Mouse (Mus musculus): Measurements from ENCODE around the gene Ankrd45. TPM values are rescaled to one million over a fixed set of nuclear protein-coding genes. Genes with fewer than 3 reads are reported as not detected.
A peak's percentile ranks its signal among the peaks of the same experiment; 100 is the strongest.
"Not testable (repeated sequence)": the region's sequence is repeated elsewhere in the genome, so short reads cannot be mapped to it uniquely, and the experiment has no call there.

Ankrd45 gene
- total RNA-seq, 2 experiments from 2014 or later, result 1.4 to 1.8 TPM

DNA sequence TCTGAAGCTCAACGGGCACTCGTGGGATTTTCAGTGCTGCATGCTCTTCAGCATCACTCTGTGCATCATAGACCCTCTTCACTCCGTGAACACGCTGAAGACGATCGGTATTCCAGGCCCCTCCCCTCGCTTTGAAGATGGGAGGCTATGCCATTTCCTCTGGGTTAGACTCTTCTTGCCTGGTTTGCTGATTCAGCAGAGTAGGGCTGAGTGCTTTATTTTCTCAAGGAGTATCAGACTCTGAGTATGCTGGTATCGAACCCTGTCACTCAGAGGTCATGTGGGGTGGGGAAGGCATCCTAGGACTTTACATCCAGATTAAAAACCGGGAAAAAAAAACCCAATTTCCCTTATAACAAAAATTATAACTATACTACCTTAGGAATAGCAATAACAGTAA lies 39.9 kb downstream of the Ankrd45 start:
- intact Hi-C loops (cut with DNase I), result no loop called here
- no peak for DNase-seq (ENCODE audit: low spot score)

- DNase-seq (ENCODE audit: low spot score), result no peak
- intact Hi-C loops (cut with DNase I), result no loop called here
Measured at GRCm38 (mm10) chr1:161183677-161184076, 41.2 kb downstream of the Ankrd45 start.

- DNase-seq (ENCODE audit: low spot score), result no peak
- intact Hi-C loops (cut with DNase I), result no loop called here
Measured at GRCm38 (mm10) chr1:161185431-161185830, 42.9 kb downstream of the Ankrd45 start.

GRCm38 (mm10) chr1:161190253-161190910 lies 47.9 kb downstream of the Ankrd45 start:
- intact Hi-C loops (cut with DNase I), result loop anchor here (10.0 kb wide), 3 partner anchors 206 to 446 kb away; no protein-coding TSS in a partner anchor
- no peak for DNase-seq (ENCODE audit: low spot score)

- intact Hi-C loops (cut with DNase I), result loop anchor here (10.0 kb wide), 3 partner anchors 211 to 451 kb away; no protein-coding TSS in a partner anchor
- peak; percentile 57 for DNase-seq (ENCODE audit: low spot score)
Measured at GRCm38 (mm10) chr1:161195541-161196351, 53.3 kb downstream of the Ankrd45 start.

- not testable (repeated sequence) for DNase-seq (ENCODE audit: low spot score)
- intact Hi-C loops (cut with DNase I), result loop anchor here (10.0 kb wide), 3 partner anchors 212 to 452 kb away; no protein-coding TSS in a partner anchor
Measured at GRCm38 (mm10) chr1:161196364-161196763, 53.9 kb downstream of the Ankrd45 start.

DNA sequence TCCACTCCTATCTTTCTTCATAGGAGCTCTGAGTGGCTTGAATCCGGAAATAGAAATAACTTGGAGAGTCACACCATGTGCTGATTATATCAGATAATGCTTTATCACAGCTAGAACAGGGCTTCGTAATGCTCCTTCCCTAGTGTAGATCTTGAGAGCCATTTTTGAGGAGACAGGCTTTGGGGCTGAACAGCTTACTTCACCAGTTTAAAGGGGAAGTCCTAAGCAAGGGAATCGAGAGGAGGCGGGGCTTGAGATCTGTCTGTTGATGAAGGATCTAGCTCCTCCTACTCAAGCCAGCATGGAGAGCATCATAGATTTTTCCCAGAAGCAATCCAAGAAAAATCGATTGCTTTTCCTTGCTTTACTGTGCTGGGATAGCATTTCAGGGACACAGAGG lies 57.4 kb downstream of the Ankrd45 start:
- intact Hi-C loops (cut with DNase I), result loop anchor here (10.0 kb wide), 3 partner anchors 215 to 455 kb away; no protein-coding TSS in a partner anchor
- no peak for DNase-seq (ENCODE audit: low spot score)

GRCm38 (mm10) chr1:161214465-161214864 lies 72.0 kb downstream of the Ankrd45 start:
- intact Hi-C loops (cut with DNase I), result no loop called here
- no peak for DNase-seq (ENCODE audit: low spot score)

DNA sequence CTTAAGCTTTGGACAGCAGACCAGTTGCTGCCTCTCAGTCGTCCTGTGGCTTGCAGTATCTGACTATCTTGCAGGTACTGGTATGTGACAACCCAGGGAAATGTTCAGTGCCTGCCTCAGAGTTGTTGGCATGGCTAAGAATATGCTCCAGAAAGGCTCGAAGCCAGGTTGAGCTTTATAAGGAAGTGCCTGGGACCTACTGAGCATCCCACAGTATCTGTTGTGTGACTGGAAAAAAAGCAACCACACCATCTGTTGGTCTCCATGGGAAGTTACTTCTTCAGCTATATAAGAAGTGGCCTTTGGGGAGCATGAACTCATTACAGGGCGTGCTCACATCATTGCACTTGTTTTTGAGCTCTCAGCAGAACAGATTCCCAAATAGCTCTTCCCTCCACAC lies 77.3 kb downstream of the Ankrd45 start:
- DNase-seq (ENCODE audit: low spot score), result no peak
- intact Hi-C loops (cut with DNase I), result no loop called here

Other genes starting within 250 kb of the Ankrd45 start
- 10 to 100 TPM; 39.5 to 49.1 TPM for gene Rc3h1, start 236.3 kb upstream of the Ankrd45 start, total RNA-seq (2021)
- gene Serpinc1, start 164.1 kb upstream of the Ankrd45 start, total RNA-seq (2021), result under 1 TPM; 0.26 to 0.34 TPM
- 10 to 100 TPM; 10.3 to 12.0 TPM for gene Zbtb37, start 107.8 kb upstream of the Ankrd45 start, total RNA-seq (2021)
- 10 to 100 TPM; 22.1 to 22.3 TPM for gene Dars2, start 72.0 kb upstream of the Ankrd45 start, total RNA-seq (2021)
- 1 to 10 TPM in 1 of 2 experiments, under 1 TPM in 1; 0.94 to 1.1 TPM for gene Cenpl, start 72.0 kb upstream of the Ankrd45 start, total RNA-seq (2021)
- gene Klhl20, start 11.2 kb upstream of the Ankrd45 start, total RNA-seq (2021), result 10 to 100 TPM; 11.4 to 11.5 TPM
- gene Tex50, start 16.6 kb downstream of the Ankrd45 start, total RNA-seq (2021), result not detected
- 100 to 1,000 TPM; 265 to 283 TPM for gene Prdx6, start 108.5 kb downstream of the Ankrd45 start, total RNA-seq (2021)

Data from heart, postnatal 25 days (tissue).